Mouse (Mus musculus): ENCODE measurements around the gene Zfp988. TPM values are rescaled to one million over a fixed set of nuclear protein-coding genes. Genes with fewer than 3 reads are reported as not detected.
A peak's percentile ranks its signal among the peaks of the same experiment; 100 is the strongest.
"Not testable (repeated sequence)": the region's sequence is repeated elsewhere in the genome, so short reads cannot be mapped to it uniquely, and the experiment has no call there.

Zfp988 gene
- 1 to 10 TPM in 1 of 2 experiments, under 1 TPM in 1; 0.61 to 1.1 TPM for polyA plus RNA-seq (2017; shearing (Covaris generic))

- not testable (repeated sequence) for ATAC-seq
Observed at GRCm38 (mm10) chr4:147305436-147305835, at the start of gene Zfp988. Gene Zfp988, plus strand, starts transcription at chr4:147305674.

DNA sequence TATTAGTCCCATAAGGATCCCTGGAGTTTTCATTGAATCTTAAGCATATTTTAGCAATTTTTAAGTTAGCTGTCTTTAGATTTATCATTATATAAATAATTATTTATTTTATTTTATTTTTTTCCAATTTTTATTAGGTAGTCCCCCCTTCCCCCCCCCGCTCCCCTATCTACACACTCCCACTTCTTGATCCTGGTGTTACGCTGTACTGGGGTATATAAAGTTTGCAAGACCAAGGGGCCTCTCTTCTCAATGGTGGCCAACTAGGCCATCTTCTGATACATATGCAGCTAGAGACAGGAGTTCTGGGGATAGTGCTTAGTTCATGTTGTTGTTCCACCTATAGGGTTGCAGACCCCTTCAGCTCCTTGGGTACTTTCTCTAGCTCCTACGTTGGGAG lies 42.8 kb upstream of the Zfp988 start:
- ATAC-seq: not testable (repeated sequence)

GRCm38 (mm10) chr4:147267302-147267701 lies 38.2 kb upstream of the Zfp988 start:
- ATAC-seq: not testable (repeated sequence)

- ATAC-seq: not testable (repeated sequence)
Observed at GRCm38 (mm10) chr4:147268735-147269134, 36.7 kb upstream of the Zfp988 start.

DNA sequence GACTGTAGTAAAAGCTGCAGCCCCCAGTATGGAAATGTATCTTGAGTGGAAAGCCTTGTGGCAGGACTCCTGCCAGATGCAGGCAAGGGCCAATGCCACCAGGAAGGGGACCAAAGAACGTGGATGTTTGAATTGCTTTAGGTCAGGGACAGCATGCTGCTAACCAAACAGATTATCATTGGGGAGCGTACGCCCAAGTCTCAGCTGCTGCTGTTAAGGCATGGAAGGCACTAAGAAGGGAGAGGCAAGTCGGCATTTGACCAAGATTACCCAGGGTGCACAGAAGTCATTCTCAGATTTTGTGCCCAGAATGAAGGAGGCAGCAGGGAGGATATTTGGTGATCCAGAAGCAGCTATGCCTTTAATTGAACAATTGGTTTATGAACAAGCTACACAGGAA lies 35.4 kb upstream of the Zfp988 start:
- ATAC-seq: not testable (repeated sequence)

DNA sequence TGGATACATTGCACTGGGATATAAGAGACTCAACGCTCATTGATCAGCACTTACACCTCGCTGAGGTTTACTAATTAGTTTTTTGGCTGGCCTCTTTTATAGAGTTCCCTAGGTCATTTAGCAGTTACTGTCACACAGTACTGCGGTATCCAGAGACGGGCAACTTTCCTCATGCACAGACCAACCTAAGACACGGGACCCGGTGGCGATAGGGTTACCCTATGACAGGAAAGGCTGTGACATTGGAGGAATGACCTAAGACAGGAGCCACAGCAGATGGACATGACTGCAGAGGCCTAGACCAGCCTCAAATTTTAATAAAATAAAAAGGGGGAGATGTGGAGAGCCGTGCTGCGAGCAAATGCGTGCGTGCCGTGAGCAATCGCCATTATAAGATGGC lies 33.9 kb upstream of the Zfp988 start:
- not testable (repeated sequence) for ATAC-seq

- ATAC-seq: not testable (repeated sequence)
Observed at GRCm38 (mm10) chr4:147275021-147275772, 30.3 kb upstream of the Zfp988 start.

DNA sequence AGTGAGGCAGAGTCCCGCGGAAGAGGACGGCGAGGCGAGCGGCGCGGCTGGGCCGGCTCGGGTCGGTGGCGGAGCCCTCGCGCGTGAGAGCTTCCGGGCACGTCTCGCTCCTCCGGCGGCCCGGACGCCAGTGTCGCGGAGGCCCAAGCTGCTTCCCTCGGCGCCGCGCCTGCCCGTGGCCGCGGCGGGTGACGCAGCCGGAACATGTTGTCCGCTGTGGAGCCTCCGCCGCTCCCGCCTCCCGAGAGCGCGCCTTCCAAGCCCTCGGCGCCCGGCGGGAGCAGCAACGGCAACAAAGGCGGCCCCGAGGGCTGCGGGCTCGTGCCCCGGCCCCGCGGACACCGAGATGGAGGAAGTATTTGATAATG lies 29.7 kb upstream of the Zfp988 start:
- not testable (repeated sequence) for ATAC-seq

DNA sequence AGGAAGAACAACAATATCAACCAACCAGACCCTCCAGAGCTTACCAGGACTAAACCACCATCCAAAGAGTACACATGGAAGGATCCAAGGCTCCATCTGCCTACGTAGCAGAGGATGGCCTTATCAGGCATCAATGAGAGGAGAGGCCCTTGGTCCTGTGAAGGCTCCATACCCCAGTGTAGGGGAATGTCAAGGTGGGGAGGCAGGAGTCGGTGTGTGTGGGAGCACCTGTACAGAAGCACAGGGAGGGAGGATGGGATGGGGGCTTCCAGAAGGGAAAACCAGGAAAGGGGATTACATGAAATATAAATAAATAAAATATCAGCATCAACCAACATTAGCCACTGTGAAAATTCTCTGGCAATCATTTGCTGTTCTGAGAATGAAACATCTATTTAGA lies 25.1 kb upstream of the Zfp988 start:
- ATAC-seq: not testable (repeated sequence)

GRCm38 (mm10) chr4:147298585-147298984 lies 6.9 kb upstream of the Zfp988 start:
- ATAC-seq: not testable (repeated sequence)

- not testable (repeated sequence) for ATAC-seq
Observed at GRCm38 (mm10) chr4:147302375-147302774, 3.1 kb upstream of the Zfp988 start.

DNA sequence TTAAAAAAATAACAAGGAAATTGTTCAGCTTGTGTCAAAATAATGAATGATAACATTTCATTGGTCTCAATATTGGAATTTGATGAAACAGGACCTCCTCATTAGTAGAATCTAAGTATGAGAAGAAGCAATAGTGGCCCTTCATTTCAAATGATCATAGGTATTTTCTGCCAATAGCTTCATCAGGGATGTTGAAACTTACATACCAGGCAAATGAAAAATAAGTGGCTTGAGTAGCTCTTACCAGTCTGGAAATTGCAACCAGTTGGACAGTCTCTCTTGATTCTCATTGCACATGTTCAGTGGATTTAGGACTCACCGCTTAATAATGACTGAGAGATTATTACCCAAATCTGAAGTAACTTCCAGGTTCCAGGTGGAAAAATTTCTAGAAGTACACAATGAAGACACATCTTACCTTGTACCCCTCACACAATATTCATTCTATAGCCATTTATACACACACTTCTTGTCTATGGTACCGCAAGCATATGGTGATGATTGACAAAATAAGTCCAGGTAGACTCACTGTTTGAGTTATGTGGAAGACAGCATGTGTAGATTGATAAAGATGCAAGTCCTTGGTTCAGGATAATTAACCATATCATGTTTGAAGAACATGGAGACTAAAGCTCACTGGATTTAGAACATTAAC lies 29.7 kb downstream of the Zfp988 start:
- ATAC-seq: peak; percentile 35

GRCm38 (mm10) chr4:147335691-147336367 lies 30.4 kb downstream of the Zfp988 start:
- ATAC-seq: peak; percentile 35

DNA sequence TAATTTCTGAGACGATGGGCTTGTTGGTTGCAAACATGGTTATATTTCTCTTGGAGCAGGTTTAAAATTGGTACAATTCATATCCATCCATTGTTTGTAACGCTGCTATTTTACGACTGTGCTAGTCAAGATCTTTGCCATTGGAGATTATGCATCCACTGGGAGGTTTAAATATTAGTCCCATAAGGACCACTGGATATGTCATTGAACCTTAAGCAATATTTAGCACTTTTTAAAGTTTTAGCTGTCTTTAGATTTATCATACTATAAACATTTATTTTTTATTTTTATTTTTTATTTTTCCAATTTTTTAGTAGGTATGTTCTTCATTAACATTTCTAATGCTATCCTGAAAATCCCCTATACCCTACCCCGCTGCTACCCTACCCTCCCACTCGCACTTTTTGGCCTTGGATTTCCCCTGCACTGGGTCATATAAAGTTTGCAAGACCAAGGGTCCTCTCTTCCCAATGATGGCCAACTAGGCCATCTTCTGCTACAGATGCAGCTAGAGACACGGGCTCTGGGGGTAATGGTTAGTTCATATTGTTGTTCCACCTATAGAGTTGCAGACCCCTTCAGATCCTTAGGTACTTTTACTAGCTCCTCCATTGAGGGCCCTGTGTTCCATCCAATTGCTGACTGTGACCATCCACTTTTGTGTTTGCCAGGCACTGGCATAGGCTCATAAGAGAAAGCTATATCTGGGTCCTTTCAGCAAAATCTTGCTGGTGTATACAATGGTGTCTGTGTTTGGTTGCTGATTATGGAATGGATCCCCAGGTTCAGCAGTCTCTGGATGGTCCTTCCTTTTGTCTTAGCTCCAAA lies 31.1 kb downstream of the Zfp988 start:
- peak; percentile 16 for ATAC-seq

GRCm38 (mm10) chr4:147337520-147337919 lies 32.0 kb downstream of the Zfp988 start:
- ATAC-seq: not testable (repeated sequence)

- ATAC-seq: no peak
Observed at GRCm38 (mm10) chr4:147338032-147338610, 32.6 kb downstream of the Zfp988 start.

DNA sequence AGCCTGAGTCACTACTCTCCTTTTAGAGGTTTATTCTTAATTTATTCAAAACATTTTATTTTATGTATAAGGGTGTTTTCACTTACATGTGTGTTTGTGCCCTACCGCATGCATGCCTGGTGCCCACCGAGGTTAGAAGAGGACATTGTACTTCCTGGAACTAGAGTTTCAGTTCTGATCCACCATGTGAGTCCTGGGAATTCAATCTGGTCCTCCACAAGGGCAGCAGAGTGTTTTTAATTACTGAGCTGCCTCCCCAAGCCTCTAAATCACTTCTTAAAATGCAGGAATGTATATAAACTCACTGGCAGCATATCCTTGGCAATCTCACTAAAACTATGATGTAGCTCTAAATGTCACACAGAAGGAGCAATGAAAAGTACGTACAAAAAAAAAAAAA lies 33.2 kb downstream of the Zfp988 start:
- not testable (repeated sequence) for ATAC-seq

DNA sequence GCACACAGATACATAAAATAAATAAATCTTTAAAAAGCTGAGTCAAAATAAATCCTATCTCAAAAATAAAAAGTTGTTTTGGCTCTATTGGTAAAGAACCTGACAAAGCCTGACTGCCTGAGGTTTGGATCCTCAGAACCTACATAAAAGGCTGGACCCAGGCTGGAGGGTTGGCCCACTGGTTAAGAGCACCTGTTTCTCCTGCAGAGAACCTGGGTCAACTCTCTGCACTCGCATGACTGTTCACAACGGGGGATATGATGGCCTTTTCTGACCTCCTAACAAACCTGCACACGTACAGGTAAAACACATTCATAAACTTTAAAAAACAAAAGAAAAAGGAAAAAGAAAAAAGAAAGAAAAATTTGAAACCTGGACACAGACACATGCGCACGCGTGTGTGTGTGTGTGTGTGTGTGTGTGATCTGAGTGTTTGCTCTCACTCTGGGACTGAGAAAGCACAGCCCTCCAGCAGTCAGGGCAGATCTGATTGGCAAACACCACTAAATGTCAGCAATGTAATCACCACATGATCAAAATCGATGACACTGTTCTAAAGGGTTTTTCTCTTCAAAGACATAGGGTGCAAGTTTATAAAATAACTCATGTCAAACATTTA lies 34.2 kb downstream of the Zfp988 start:
- ATAC-seq: not testable (repeated sequence)

DNA sequence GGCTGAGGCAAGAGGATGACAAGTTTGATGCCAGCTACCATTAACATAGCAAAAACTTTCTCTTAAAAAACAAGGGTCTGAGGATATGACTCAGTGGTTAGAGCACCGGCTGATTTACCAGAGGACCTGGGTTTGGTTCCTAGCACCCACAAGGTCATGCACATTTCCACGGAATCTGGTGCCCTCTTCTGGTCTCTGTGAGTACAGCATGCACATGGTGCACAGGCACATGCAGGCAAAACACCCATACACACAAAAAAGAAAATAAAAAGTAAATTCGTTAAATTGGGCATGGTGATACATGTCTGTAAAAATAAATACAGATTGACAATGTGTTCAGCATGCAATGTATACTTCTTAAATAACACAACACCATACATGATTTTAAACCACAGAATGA lies 34.8 kb downstream of the Zfp988 start:
- not testable (repeated sequence) for ATAC-seq

GRCm38 (mm10) chr4:147340876-147341275 lies 35.4 kb downstream of the Zfp988 start:
- not testable (repeated sequence) for ATAC-seq
